Mouse (Mus musculus) right cerebral cortex, adult 2 months (tissue): ENCODE data around the gene Gpatch11.

Source experiments
- DNase-seq, 2 experiments: peaks; one replicate each; pipeline ENCODE4 v3.0.0; 2021 to 2022; ENCODE audit warnings: low spot score in 2 of 2

Gpatch11 gene

DNA sequence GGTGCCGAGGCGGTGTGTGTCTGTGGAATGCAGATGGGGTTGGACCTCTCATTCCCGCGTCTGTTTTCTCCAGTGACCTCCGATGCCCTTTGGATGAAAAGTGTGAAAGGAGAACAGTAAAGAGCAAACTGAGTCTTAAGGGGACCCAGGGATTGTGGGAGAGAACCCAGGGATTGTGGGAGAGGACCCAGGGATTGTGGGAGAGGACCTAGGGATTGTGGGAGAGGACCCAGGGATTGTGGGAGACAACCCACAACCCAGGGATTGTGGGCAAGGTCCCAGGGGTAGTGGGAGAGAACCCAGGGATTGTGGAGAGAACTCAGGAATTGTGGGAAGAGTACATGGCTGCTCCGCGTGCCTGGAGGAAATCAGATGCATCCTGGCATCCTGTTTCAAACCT is 59.6 kb downstream of the Gpatch11 start:
- DNase-seq: no peak

DNA sequence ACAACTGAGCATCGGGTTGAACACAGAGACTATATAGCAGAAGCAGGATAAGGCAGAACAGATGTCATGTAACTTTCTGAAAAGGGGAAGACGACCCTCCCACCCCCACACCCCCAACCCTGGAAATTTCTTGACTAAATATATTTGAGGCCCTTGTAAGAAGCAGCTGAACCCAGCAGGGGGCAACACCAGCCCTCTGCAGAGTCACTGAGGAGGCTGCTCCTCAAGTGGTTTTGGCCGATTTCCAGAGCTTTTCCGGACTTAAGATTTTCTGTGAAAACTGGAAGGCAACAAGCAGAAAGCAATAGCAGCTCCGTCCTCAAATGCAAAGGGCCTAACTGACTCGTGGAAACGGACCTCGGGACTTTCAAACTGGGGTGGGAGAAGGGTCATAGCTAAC is 60.0 kb downstream of the Gpatch11 start:
- peak; percentile 25 to 46 for DNase-seq
